Mouse (Mus musculus): ENCODE measurements around the gene Ap4b1.

- TF ChIP-seq CTCF (IDR thresholded peaks at IDR 0.05; ENCODE audit: extremely low read depth, insufficient read depth, low read length) = no peak
- TF ChIP-seq POLR2A (IDR thresholded peaks at IDR 0.05; ENCODE audit: extremely low read depth, insufficient read depth, low read length) = no peak
These were observed 19.4 kb upstream of the Ap4b1 start for GRCm38 (mm10) chr3:103789891-103790345.

All from cortical plate, adult 2 months (tissue).